Mouse (Mus musculus) hematopoietic stem cell, adult 5-6 weeks (primary cell): ENCODE results near the gene Gcsam. TPM values are rescaled to one million over a fixed set of nuclear protein-coding genes. Genes with fewer than 3 reads are reported as not detected.

Source experiments
- ATAC-seq, 2 experiments: fragments of 125-278 bp in 1 of 2; replicated peaks in 1 of 2; 2 replicates each; pipeline ENCODE4 v1.8.0; 2016 to 2017; ENCODE audit warnings: inconsistent platforms in 2 of 2, mild to moderate bottlenecking in 2 of 2, moderate number of reproducible peaks in 2 of 2, low read depth in 1 of 2, moderate TSS enrichment in 1 of 2; ENCODE audit not compliant: low FRiP score in 2 of 2, poor library complexity in 2 of 2, severe bottlenecking in 2 of 2, insufficient read depth in 1 of 2, low TSS enrichment in 1 of 2
- total RNA-seq: library from RNA; stranded (forward); fragments of 172-1452, 232-1000 nt; gene quantifications from 2 replicates; pipeline ENCODE4 v1.2.3, GENCODE M21; 2017

Gcsam gene
- 4.2 and 7.8 TPM in 2 replicates for total RNA-seq

GRCm38 (mm10) chr16:45610267-45610666, at the start of gene Gcsam:
TSS of gene Gcsam (plus strand) at chr16:45610380.
- ATAC-seq: peak; percentile 58 to 79; a peak in 3 of 4 replicates

GRCm38 (mm10) chr16:45561747-45562146, 48.4 kb upstream of the Gcsam start:
- peak; percentile 58 to 76; a peak in 2 of 4 replicates for ATAC-seq

GRCm38 (mm10) chr16:45572307-45572706, 37.9 kb upstream of the Gcsam start:
- ATAC-seq: no peak; a peak in 1 of 4 replicates

- no peak for ATAC-seq
These were observed 30.3 kb upstream of the Gcsam start for GRCm38 (mm10) chr16:45579883-45580282.

GRCm38 (mm10) chr16:45582512-45582911, 27.7 kb upstream of the Gcsam start:
- peak; percentile 49 to 53; a peak in 2 of 4 replicates for ATAC-seq

- no peak for ATAC-seq
These were observed 16.5 kb upstream of the Gcsam start for GRCm38 (mm10) chr16:45593656-45594055.

GRCm38 (mm10) chr16:45595494-45595893, 14.7 kb upstream of the Gcsam start:
- ATAC-seq: no peak

- ATAC-seq: peak; percentile 55 to 71
These were observed 1.7 kb upstream of the Gcsam start for GRCm38 (mm10) chr16:45608481-45608954.

- ATAC-seq: peak; percentile 70 to 75
These were observed 880 bp upstream of the Gcsam start for GRCm38 (mm10) chr16:45609300-45609699.

GRCm38 (mm10) chr16:45613247-45613646, 3.1 kb downstream of the Gcsam start:
- no peak for ATAC-seq

- peak in 1 of 2 experiments; percentile 27; a peak in 1 of 4 replicates for ATAC-seq
These were observed 5.8 kb downstream of the Gcsam start for GRCm38 (mm10) chr16:45615944-45616343.

GRCm38 (mm10) chr16:45619751-45620375, 9.7 kb downstream of the Gcsam start:
- ATAC-seq: no peak

GRCm38 (mm10) chr16:45623230-45623629, 13.1 kb downstream of the Gcsam start:
- ATAC-seq: peak; percentile 23 to 32; a peak in 1 of 4 replicates

- no peak for ATAC-seq
These were observed 14.6 kb downstream of the Gcsam start for GRCm38 (mm10) chr16:45624791-45625190.

GRCm38 (mm10) chr16:45625342-45625741, 15.2 kb downstream of the Gcsam start:
- no peak for ATAC-seq

- ATAC-seq: no peak
These were observed 19.4 kb downstream of the Gcsam start for GRCm38 (mm10) chr16:45629497-45630105.

- ATAC-seq: peak; percentile 69 to 87
These were observed 20.3 kb downstream of the Gcsam start for GRCm38 (mm10) chr16:45630347-45630960.

GRCm38 (mm10) chr16:45632420-45632819, 22.2 kb downstream of the Gcsam start:
- no peak for ATAC-seq
